Mouse (Mus musculus): ENCODE results near the gene Dusp7.

- no peak for TF ChIP-seq HCFC1 (IDR thresholded peaks at IDR 0.05; ENCODE audit: borderline replicate concordance, insufficient read depth, low read length)
- TF ChIP-seq MAFK (IDR thresholded peaks at IDR 0.05; ENCODE audit: insufficient read depth, low read depth, low read length): no peak
- TF ChIP-seq CHD2 (IDR thresholded peaks at IDR 0.05; ENCODE audit: low read depth, low read length): no peak
Observed at GRCm38 (mm10) chr9:106402607-106403375, 34.4 kb downstream of the Dusp7 start.
